Mouse (Mus musculus) spleen, adult 18-20 months (tissue): Measurements from ENCODE around the gene Zfp503.

ENCODE experiments used
- DNase-seq, 2 experiments: peaks; one replicate each; pipeline ENCODE4 v3.0.0; 2022; ENCODE audit warnings: mixed read lengths in 2 of 2

The Zfp503 gene

DNA sequence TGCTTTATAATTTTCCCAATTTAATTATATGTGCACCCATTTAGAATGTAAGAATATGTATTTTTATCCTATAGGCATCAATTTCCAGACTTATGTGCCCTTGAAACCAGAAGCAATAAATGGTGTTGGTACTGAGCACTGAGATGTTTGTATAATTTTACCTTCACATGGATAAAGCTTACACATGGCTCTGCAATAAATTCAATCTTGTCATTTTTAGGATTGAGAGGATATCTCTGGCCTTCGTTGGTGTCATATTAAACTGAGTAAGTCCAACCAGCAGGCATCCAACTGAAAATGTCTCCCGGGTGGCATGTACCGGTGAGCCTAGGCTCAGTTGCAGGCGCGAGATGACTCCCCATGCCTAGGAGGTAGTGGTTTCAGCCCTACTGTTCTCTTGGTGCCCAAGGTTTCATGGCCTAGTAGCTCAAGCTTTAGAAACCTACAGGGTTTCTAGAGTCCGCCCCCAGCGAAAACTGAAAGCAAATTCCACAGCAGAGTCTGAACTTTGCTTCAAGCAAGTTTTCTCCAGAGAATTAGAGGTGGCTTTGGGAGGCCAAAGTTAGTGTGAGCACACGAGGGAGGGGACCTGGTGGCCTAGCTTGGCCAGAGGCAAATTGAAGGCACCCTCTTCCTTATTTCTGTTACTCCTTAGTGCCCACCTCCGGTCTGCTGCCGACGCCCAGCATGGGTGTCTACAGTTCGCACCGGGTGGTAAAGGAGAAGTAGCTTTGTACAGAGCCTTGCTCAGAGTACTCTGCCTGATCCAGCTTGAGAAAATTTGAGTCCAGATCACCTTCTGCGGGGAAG is 4.1 kb upstream of the Zfp503 start:
- DNase-seq = peak in 1 of 2 experiments; percentile 24

- no peak for DNase-seq
Measured at GRCm38 (mm10) chr14:21992321-21992885, 3.0 kb upstream of the Zfp503 start.

DNA sequence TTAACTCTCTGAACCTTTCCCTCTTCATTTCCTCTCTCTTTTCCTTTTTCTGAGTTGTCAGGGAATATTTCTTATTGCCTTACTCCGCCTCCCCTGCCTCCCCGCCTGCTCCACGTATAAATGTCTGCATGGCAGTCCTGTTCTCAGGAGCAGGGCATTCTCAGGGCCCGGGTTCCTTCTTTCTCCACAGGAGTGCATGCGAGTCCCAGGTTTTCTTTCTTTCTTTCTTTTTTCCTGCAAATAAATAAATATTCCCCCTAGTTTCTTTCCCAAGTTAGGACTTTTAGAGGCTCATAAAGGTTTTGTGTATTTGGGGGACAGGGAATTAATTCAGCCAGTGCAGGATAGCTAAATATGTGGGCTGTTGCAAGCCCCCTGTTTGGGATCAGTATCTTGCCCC is 2.5 kb upstream of the Zfp503 start:
- DNase-seq = no peak

DNA sequence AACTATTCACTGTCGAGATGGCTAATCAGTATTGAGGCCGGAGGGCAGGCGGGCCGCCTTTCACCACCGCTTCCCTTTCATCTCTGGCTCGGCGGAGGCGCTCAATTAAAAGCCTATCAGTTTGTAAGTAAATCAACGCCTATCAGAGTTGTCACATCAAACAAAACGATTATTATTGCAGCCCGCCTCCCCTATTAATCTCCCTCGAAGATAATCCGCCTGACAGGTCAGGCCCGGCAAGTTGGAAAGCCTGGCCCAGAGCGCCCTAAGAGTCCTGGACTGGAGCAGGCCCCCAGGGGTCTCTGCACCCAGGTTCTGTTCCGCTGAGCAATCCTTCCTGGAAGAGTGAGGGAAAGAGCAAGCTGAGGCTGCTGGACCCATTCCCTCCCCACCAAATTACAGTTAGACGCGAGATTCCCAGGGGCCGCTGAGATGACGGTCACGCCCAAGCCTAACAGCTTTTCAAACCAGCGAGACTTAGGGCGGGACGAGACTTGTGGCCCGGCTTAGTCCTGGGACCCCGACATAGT is 1.9 kb upstream of the Zfp503 start:
- DNase-seq = no peak

DNA sequence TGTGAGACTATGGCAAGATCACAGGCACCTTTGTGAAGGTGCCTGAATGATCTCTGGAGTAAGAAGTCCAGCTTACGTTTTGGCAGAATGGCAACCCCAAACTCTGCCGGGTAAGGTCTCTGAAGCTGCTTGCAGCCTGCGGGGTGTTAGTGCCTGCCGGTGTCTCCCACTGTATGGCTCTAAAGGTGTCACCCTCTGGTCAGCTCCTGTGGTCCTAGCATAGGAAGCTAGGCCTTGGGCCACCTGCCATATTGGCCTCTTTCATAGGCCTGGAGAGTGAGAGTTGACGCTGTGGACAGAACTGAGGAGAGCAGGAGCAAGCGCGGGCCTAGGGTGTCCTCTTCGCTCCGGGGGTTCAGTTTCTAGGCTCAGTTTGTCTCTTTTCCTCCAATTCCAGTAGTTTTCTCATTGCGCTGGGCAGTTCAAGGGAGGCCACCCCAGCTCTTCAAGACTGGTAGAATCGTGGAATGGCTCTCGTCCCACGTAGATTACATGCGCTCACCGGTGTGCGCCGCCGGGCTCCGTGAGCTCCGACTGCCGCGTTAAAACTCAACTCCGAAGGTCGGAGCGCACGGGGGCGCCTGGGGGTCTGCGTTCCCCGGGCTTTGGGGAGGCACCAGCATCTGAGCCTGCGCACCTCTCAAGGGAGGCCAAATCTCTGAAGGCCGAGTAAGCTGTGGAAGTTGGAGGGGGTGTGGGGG is 1.1 kb upstream of the Zfp503 start:
- DNase-seq = no peak

DNA sequence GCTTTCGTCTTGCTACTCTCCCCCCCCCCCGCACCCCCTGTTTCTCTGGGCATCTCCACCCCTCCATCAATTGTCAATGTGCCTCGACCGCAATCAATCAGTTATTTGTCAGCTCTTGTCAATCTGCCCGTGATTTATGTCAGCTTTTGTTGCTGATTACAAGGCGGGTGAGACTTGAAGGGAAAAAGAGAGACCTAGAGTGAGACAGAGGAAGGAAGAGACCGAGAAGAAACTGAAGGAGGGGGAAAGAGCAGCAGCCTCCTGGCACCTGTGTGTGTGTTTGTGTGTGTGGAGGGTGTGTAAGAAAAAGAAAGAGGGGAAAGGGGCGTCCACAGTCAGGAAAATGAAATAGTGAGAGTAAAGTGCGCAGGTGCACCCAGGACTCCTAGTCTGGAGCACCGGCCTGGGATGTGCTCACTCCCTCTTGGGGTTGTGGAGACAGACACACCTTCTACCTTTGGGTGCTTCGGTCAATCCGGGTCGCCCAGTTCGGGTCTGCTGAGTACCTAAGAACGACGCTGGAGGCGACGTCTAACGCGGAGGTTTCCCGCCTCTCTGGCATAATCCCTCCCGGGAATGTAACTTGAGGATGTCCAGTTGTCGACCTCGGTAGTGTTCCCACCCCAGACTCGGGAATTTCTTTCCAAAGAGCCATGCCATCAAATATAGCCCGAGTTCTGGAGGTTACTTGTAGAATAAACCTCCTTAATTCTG is 667 bp downstream of the Zfp503 start:
- DNase-seq = peak in 1 of 2 experiments; percentile 22

- DNase-seq = peak; percentile 62 to 63
Measured at GRCm38 (mm10) chr14:21987660-21988576, 1.5 kb downstream of the Zfp503 start.

GRCm38 (mm10) chr14:21986733-21987659 is 2.4 kb downstream of the Zfp503 start:
- peak; percentile 11 to 13 for DNase-seq

GRCm38 (mm10) chr14:21985981-21986732 is 3.2 kb downstream of the Zfp503 start:
- DNase-seq = peak; percentile 60 to 72

DNA sequence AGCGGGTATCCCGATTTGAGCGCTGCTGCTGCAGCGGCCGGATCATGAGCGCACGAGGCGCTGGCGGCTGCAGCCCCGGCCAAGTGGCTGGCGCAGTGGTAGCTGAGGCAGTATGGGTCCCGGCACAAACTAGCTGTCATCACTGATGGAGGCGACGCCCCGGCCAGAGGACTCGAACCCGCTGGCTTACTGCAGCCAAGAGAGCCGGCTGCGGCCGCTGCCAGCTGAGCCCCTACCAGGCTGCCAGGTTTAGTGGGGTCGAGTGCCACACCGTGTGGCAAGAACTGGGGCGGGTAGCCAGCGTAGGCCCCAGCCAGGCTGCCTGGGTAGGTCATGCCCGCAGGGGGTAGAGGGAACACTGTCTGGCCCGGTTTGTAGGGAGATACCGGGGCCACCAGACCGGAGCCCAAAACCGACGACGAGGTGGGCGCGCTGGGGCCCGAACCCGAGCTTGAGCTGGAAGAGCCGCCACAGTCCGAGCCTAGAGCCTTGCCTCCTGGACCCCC is 3.9 kb downstream of the Zfp503 start:
- peak; percentile 7 to 10 for DNase-seq

DNA sequence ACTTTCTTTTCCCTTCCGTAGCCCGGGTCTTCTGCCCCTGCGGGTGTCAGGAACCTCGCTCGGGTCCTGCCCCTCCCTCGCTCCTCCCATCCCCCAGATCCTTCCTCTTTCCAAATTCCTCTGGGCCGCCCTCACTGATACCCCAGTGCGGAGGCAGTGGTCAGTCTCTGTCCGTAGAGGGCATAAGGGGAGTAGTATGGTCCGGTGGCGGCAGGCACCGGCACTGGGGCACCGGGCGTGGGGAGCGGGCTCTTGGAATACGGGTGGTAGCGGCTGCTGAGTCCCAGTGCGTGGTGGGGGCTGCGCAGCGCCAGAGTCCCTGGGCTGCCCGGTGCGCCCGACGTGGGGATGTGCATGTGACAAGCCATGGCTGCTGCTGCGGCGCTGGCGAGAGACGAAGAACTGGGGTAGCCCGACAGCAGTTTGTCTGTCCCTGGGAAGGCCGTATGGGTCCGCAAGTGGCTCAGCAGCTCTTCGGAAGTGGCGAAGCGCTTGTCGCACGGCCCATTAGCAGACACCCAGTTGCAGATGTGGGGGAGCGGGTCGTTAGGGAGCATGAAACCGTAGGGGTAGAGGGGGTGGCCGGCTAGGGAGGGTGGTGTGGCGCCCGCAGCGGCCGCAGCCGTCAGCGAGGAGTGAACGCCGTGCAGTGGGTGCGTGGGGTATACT is 4.5 kb downstream of the Zfp503 start:
- peak; percentile 6 for DNase-seq

- no peak for DNase-seq
Measured at GRCm38 (mm10) chr14:21983950-21984730, 5.3 kb downstream of the Zfp503 start.

DNA sequence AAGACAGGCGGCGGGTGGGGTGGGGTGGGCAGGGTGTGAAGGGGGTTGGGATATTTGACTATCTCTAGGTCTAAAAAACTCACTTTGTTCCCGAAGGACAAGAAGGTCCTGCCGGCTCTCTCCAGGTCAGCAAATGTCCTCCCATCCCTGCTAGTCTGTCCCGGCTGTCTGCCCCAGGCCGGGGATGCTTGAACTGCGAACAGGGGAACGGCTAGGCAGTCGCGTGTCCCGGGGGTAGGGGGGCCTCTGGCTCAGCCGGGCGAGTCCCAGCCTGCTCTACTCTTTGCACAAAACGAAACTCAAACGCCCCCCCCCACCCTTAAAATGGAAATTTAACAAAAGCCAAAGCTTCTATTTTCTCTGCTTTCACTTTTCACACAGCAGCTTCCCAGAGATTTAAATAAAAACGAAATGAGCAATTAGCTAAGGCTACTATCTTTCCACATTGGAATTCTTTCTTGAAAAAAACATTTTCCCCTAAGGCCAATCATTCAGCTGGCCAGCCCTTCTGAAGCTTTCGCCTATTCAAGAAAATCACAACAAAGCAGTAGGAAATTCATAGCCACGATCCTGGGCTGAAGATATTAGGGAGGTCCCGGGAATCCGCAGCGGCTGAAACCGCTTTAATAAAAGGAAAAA is 6.0 kb downstream of the Zfp503 start:
- DNase-seq = no peak

- DNase-seq = no peak
Measured at GRCm38 (mm10) chr14:21982592-21983310, 6.7 kb downstream of the Zfp503 start.

DNA sequence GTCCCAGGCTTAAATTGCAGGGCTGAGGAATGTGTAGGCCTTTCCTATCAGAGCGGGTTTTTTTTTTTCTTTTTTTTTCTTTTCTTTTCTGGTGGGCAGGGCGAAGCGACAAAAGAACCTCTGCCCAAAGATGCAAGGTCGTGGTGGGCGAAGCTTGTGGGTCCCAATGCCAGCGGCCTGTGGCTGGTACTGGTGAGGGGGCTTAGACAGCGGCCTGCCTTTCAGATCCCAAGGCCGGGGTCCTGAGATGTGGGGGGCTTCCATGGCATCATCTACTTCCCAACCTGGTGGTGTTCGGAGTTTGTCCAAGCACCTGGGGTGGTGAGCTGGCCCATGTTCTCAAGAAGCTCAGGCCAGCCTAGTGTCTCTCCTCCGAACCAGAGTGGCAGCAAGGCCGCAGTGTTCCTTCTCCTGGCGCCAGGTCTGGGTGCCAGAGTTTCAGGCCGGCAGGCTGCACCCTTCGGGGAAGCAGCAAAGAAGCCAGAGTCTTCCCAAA is 7.3 kb downstream of the Zfp503 start:
- no peak for DNase-seq

DNA sequence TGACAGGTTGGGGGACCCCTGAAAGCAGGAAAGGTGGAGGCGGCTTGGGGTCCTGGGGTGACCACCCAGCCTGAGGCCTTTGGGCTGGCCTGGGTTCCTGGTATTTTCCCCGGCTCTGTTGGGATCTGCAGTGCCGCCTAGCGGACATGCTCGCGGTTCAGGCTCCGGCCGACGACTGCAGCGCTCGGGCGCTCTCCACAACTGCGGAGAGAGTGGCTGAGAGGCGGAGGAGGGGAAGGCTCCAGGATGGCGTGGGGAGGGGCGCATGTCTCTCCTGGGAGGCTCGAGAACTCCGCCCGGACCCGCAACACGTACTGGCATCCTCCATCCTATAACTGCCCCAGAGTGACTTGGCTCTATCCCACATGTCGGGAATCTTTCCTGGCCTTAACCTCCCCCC is 7.9 kb downstream of the Zfp503 start:
- DNase-seq = peak; percentile 26 to 63

DNA sequence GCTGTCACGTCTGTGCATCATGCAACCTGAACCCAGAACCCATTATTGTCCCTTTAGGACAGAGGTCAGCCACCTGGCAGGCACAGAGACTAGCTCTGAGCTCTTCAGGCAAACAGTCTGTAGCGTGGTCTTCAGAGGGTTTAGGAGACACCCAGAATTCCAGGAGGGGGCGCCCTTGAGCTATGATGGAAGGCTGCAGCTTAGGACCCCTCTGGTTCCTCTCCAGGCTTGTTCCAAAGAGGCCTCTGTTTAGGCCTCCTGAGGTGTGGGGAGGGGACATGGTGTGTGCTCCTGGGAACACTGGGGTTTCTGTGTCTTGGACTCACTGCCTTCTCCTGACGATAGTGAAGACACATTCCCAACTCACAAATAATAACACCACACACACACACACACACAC is 20.4 kb downstream of the Zfp503 start:
- peak; percentile 15 to 51 for DNase-seq
